Mouse (Mus musculus) CH12.LX (cell line): ENCODE measurements around the gene Tepsin.

Experiments
- E2F4 ChIP-seq: IDR thresholded peaks from 2 replicates; pipeline ENCODE4 v1.6.1; 2011; ENCODE audit warnings: low read depth, low read length, improper control_type of control experiment; ENCODE audit not compliant: insufficient replicate concordance
- TBP ChIP-seq: conservative IDR thresholded peaks from 2 replicates; pipeline ENCODE4 v1.6.1; 2011; ENCODE audit warnings: low read depth, low read length, improper control_type of control experiment

DNA sequence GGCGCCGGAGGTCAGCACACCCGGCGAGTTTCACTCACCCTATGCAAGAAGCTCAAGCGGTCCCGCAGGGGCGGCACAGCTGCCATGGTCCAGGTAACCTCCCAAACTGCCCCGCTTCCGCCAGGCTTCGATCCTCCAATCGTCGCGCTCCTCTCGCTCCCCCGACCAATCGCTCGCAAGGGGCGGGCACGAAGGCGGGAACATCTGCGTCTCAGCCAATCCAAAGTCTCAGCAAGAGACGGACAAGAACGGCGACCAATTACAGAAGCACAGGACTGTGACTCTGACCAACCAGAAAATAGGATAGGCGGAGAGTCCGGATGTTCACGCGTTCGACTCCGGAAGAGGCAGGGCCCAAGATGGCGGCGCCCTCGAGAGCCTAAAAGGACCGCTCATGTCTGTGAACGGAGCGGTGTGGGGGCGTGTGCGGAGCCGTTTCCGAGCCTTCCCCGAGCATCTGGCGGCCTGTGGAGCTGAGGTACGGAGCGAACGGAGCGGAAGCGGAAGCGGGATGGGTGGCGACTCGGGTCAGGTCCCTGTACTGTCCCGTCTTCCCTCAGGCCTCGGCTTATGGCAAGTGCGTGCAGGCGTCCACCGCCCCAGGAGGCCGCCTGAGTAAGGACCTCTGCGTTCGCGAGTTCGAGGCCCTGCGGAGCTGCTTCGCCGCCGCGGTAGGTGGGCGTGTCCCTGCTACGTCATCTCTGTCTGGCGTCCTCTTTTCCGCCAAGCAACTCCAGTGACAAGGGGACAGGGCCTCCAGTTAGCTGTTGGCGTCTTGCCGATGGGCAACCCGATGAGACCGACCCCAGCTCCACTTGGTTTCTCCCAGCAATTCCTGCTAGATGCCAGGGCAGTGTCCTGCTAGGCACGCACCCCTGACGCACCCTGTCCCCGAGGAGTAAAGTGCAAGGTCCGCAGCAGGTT is at the start of gene Tepsin, which contains the start of gene Ndufaf8:
- TF ChIP-seq TBP = 0 out of 2 replicates have a peak, but pooled peaks have one; percentile 5
- TF ChIP-seq E2F4 = no peak
